Mouse (Mus musculus) T-cell, adult 2 months (primary cell): ENCODE measurements at regions not wholly inside any gene's neighbourhood (a gene's known extent, or its start where the extent isn't known, plus 50 kb on each side); places are given as distances from the start of the nearest gene placed in this dataset.

ENCODE experiments used
- DNase-seq: peaks from one replicate; pipeline ENCODE4 v3.0.0; 2022; ENCODE audit warnings: low spot score

DNA sequence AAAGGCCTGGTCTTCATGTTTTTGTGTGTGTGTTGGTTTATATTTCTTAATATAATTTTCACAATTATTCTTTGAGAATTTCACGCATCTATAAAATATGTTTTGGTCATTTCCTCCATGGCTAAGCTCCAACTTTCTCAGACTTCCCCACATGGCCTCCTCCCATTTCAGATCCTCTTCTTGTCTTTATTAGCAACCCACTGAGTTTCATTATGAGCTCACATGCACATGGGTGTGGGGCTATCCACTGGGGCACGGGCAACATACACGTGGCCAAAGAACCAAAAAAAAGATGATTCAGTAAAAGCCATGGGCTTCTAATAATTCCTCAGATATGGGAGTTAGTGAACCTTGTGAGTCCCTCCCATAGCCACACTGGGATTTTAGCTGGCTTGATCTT lies 50.1 kb upstream of the Mpp6 start:
- DNase-seq, result no peak
